Mouse (Mus musculus): ENCODE data around the gene Chgb.
A peak's percentile ranks its signal among the peaks of the same experiment; 100 is the strongest.

Chgb gene

DNA sequence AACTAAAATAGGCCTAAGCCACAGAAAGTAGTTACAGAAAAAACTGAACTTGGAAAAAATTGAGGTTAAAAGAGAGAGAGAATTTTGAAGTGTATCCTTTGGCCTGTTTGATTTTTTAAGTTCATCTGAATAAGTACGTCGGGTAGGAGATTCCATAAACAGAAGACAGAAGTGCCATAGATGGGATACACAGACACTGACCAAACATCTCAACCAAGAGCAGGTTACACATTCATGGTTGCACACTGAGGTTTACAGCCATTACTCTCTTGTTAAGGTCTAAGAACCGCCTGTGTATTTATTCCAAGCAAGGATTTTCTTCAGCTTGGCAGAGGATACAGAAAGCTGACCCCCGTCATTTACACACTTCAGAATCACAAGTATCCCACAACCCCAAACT, at the start of gene Chgb:
Gene Chgb, plus strand, starts transcription at position 301 of the 400 bp plus-strand sequence.
- peak in 1 of 2 experiments; percentile 17 for DNase-seq (ENCODE audit: inconsistent age in 2 of 2, low spot score in 1 of 2)

DNA sequence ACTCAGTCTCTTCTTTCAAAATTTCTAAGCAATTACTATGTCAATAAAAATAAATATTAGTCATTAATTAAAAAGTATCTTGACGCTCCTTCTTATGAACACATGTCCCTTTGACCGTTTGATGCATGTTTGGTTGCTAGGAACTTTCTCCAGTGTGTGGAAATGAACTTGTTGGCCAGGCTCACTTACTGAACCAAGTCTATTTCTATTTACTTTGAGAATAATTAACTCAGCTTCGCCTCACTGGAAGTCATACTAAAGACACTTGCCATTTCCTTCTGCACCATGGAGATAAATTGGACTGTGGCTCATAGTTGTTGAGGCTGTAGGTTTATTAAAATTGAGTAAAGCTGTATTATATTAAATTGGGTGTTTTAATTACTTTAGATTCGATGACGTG, 48.1 kb upstream of the Chgb start:
- no peak for DNase-seq (ENCODE audit: inconsistent age in 2 of 2, low spot score in 1 of 2)

DNA sequence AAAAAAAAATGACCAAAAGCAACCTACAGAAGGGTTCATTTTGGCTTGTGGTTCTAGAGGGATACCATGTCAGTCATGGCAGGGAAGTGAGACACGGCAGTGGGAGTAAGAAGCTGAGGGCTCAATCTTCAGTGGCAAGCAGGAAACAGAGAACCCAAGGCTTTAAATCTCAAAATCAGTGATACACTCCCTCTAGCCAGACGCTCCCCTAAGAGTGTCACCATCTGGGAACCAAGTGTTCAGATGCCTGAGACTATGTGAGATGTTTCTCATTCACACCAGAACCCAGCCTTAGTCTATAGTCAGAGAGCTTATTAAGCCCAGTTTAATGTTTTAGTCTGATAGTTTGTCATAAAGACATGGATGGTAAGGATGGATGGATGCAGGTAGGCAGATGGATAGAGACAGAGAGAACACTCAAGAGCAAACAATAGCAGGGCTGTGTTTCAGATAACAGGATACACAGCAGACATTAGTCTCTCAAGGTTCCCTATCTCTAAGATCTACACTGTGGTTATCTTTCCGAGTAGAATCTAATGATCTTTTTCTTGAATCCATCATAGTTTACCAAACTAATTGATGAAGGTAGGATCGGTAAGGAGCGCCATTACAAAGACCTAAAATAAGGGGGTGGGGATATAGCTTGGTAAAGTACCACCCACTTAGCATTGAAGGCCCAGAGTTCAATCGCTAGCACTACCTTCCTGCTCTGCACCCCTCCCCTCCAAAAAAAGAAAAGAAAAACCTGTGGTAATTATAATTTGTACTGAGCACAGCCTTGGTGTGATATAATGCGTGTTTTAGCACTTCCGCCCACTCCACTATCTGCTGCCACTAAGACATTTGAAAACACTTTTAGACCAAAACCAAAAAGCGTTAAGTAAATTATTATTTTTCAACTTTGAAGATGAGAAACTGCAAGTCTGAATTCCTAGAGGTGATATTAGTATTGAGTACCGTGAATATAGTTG, 47.2 kb upstream of the Chgb start:
- no peak for DNase-seq (ENCODE audit: inconsistent age in 2 of 2, low spot score in 1 of 2)

DNA sequence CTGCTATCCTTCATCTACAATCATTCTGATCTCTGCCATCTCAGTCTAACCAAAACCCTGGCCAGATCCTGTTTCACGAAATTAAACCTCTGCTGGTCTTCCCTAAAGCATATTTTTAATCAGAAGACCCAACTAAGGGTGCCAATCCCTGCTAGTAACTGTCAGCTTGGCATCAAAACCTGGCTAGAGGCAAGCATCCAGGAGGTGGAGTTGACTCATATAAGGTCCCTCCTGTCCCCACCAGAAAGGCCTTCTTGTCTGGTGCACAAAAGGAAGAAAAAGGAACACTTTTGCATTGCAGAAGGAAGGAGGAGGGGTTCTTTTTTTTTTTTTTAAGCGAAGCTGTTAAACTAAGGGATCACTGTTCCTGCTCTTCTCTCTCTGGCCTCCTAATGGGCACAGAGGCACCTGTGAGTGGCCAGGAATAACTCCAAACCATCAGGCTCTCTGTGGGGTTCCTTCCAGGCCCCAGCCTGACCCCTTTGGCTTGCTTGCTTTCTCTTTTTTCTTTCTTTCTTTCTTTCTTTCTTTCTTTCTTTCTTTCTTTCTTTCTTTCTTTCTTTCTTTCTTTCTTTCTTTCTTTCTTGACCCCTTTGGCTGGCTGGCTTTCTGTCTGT, 42.2 kb upstream of the Chgb start:
- DNase-seq (ENCODE audit: inconsistent age in 2 of 2, low spot score in 1 of 2), result no peak

DNA sequence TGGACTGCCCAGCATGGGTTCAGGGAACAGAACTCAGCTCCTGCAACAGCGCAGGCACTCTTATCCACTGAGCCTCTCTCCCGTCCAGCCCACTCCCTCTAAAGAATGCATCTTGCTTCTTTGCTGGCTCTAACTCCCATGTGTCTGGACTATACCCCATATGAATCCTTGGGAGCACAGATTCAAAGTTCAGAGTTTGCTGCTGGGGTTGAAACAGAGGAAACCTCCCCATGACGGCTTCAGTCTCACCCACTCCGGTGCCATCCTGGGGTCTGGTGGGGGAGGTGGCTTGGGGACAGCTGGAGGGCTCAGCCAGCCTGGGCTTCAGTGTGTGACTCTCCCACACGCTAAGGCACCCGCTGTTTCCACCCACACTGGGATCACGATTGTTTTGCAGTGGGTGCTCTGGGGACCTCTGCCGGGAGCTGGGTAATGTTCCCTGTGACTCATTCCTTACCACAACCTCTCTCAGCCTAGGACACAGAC, 39.2 kb upstream of the Chgb start:
- peak; percentile 40 to 79 for DNase-seq (ENCODE audit: inconsistent age in 2 of 2, low spot score in 1 of 2)

DNA sequence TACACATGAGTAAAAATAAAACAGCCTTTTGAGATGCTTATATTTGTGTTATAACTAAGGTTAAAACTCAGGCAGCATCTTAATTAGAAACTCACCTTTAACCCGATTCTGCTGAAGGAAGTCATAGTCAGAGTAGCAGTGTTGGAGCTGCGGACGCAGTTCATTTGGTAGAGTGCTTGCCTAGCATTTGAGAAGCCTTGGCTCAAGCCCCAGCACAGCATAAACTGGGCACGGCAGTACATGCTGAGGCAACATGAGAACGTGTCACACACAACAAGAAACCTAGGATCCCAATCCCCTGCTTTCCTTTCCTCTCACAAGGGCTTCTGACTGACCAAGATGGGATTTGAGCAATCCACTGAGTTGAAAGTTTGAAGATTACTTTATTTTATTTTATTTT, 36.2 kb upstream of the Chgb start:
- no peak for DNase-seq (ENCODE audit: inconsistent age in 2 of 2, low spot score in 1 of 2)

DNA sequence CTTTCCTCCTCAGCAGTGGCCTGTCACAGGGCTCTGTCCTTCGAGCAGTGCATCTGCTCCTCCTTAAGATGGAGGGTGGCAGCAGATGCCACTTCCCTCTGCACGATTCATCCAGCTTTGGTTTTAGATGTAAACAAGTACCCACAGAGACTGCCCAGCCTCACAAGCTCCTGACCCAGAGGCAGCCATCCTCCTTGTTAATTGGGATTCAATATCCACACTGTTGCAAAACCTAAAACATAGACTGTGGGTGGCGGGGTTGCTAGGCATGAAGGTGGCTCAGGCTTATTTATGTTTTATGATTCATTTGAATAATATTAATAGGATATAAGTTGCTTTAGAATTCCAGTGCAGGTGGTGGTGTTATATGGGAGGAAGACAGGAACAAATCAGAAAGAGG, 35.0 kb upstream of the Chgb start:
- no peak for DNase-seq (ENCODE audit: inconsistent age in 2 of 2, low spot score in 1 of 2)

DNA sequence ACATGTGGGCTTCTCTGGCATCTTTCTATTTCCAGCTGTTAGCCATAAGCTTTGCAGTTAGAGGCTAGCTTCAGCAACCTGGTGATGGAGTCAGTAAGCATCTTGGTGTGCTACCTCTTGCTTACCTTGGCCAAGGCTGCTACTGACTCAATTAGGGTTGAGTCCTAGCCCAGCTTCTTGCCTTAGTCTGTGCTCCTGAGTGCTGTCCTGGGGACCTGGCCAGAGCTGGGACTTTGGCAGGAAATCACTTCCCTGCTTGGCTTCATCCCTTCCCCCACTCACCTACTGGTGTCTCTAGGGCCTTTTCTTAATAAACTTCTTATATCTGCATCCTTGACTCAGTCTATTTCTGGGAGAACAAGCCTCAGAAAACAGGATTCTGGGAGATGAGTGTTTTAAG, 30.4 kb upstream of the Chgb start:
- DNase-seq (ENCODE audit: inconsistent age in 2 of 2, low spot score in 1 of 2), result no peak

DNA sequence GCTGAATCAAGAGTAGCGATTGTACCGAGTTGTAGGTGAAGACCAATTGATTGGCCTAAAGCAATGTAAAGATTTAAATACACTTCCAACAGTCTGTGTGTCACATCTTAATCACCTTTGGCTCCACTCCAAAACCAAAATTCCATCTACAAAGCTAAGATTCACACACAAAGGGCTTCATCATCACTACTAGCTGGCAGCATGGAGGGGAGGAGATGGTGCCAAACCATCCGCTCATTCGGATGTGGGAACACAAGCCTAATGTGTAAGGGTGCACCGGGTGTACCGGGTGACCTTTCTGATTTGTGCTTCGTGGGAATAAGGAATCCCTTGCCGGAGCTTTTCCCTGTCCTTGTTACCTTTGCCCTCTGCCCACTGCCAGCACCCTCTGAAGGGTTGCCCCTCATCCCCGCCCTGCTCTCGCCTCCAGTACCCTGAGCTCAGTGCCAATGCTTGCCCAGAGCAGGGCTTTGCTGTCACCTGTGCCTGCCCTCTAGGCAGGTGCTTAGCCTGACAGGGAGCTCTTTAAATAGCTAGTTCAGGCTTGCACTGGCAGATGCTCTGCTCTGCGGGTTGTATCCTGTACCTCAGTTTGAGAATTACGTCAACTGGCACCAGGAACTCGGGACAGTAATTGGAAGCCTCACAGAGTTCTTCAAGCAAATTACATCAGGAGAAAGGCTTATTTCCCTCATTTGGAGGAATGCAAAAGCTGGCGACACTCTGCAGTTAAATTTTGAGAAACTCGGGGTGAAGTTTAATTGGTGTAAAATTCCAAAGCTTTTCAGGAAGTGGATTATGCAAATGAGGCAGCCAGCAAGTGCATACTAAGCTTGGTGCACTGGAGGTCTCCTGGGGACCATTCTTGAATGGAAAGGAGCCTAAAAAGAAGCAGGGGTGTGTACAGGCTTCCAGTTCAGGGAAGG, 29.7 kb upstream of the Chgb start:
- no peak for DNase-seq (ENCODE audit: inconsistent age in 2 of 2, low spot score in 1 of 2)

DNA sequence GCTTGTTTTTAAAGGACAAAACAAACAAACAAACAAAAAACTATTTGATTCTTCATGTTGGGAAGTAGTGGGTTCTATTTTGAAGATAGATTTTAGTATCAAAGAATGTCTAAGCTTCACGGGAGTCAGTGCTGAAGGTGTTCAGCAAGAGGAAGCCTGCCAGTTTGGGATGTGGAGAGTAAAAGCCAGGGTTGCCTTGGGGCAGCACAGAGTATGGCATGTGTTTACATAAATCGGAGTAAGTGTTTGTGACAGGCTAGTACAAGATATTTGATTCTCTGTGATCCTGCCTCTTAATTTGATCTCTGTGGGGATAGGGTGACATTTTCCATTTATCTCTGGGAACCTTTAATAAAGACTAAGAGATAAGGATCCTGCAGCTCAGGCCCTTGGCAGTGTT, 28.7 kb upstream of the Chgb start:
- peak; percentile 14 to 44 for DNase-seq (ENCODE audit: inconsistent age in 2 of 2, low spot score in 1 of 2)

DNA sequence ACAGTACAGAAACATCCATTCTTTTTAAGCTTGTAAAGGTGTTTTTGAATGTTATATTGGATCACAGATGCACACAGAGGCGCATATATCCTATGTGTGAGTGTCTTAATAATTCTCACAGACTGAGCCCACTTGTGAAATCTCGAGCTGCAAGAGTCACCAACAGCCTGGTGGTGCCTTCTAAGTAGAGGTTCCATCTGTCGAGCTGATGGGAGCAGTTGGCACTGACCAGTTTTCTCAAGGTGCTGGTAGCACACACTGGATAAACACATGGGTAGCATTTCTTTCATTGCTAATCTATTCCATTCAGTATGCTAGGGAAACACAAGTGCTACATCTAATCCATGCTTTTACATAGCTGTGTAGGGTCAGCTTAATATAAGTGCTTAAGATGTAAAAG, 27.9 kb upstream of the Chgb start:
- no peak for DNase-seq (ENCODE audit: inconsistent age in 2 of 2, low spot score in 1 of 2)

DNA sequence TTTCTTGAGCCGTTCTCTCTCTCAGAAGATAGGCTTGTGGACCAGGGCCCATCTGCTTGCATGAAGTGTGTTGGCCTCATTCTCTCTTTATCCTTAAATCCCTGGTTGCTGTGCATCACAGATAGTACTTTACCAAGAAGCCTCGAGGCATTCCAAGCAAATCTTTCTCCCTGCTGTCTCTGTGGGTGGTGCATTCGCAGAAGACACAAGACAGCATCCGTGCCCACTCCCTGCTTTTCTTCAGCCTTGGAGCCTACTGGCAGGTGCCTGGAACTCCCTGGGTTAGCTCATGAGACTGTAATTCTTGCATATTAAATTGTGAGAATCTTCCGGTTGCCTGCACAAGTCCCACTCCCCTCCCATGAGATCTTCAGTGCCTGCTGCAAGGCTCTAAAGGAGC, 23.2 kb upstream of the Chgb start:
- peak in 1 of 2 experiments; percentile 14 for DNase-seq (ENCODE audit: inconsistent age in 2 of 2, low spot score in 1 of 2)

DNA sequence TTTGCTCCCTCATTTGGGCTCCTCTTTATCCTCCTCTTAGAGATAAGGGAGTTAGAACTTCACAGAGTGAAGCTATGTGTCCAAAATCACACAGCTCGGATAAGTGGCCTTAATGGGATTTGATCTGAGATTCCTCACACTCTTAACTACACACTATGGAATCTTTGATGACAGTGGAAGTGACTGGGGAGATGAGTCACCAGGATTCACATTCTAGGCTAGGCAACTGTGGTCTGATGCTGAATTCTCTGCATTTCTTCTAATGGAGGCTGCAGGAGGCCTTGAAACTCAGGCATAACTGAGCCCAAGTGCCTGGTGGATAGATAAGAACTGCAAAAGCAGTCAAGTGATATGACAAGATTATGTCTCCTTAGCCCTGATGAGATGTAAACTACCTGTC, 10.3 kb upstream of the Chgb start:
- no peak for DNase-seq (ENCODE audit: inconsistent age in 2 of 2, low spot score in 1 of 2)

DNA sequence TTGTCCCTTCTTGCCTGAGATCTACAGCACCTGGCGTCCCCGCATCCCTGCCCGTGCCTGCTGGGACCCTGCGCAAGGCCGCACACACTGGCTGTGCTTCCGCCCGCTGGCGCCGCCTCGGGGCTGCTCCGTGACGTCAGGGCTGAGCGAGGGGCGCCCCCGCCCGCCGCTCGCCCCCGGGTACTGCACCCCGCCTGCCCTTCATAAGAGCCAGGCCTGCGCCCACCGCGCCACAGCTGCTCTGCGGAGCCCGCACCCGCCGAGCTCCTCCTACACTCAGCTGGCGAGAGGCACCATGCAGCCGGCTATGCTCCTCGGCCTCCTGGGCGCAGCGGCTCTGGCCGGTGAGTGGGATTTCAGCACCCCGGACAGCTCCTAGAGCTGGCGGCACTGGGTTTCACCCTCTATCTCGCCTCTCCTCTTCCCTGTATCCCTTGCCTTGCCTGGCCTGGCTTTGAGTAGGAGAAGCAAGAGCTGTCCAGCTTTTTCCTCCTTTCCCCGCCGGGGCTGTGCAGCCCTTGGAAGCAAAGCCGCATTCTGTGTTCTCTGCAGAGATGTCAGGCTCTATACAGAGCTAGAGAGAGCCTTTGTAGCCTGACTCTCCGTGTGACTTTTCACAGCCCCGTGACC, 476 bp downstream of the Chgb start:
- DNase-seq (ENCODE audit: inconsistent age in 2 of 2, low spot score in 1 of 2), result peak; percentile 91 to 97

DNA sequence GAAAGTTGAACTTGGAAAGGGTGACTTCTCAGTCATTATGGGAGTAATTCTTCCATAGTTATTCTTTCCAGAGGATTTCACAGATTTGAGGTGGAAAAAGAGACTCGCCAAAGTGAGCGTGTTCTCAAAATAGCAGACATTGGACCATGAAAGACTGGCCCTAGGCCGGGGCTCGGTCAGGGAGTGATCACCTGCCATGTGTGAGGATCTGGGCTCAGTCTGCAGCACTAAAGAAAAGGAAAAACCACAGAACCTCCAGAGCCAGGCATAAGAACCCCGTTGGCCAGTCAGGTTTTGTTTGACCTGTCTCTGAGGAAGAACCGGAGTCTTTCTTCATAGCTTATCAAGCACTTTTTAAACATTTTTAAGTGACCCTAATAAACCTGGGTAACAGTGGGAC, 3.0 kb downstream of the Chgb start:
- DNase-seq (ENCODE audit: inconsistent age in 2 of 2, low spot score in 1 of 2), result no peak

DNA sequence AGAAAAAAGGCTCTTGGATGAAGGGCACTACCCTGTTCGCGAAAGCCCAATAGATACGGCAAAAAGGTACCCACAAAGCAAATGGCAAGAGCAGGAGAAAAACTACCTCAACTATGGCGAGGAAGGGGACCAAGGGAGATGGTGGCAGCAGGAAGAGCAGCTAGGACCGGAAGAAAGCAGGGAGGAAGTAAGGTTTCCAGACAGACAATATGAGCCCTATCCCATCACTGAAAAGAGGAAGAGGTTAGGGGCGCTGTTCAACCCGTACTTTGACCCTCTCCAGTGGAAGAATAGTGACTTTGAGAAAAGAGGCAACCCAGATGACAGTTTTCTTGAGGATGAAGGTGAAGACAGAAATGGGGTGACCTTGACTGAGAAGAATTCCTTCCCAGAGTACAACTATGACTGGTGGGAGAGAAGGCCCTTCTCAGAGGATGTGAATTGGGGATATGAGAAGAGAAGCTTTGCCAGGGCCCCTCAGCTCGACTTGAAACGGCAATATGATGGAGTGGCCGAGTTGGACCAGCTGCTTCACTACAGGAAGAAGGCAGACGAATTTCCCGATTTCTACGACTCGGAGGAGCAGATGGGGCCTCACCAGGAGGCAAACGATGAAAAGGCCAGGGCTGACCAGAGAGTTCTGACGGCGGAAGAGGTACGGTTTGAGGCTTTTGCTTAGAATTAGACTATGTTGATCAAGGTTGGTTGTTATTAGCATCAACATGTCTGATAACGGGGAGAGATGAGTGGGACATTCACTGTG, 12.5 kb downstream of the Chgb start:
- no peak for DNase-seq (ENCODE audit: inconsistent age in 2 of 2, low spot score in 1 of 2)

DNA sequence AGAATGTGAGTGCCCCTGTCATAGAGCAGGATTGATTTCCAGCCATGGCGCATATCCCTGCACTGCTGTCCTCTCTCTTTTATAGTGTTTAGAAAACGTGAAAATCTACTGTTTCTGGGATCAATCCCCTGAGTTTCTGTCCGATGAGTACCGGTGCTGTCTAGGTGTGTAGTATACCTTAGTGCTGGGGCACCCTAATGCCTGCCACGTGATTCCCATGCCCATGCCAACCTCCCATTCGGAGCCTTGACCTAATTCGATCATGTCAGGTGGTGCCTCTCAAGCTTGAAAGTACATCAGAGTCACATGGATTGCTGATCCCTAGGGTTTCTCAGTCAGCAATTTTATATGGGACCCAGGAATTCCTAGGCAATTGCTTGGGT, 13.1 kb downstream of the Chgb start:
- DNase-seq (ENCODE audit: inconsistent age in 2 of 2, low spot score in 1 of 2), result no peak

DNA sequence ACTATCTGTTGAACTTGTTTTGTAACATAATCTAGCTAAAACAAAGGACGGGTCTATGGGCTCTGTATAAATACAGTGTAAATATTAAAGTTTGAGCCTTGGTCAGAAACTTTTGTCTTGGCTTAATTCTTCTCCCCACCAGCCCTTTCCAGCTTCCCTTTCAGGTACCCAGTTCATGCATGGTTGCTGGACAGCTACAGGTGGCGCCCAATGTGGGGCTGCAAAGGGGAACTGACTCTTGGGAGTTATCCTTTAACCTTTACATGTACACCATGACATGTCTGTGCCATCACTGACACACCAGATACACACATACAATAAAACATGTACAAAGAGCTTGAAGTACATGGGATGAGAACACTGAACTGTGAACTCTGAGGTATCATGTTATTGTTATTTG, 21.9 kb downstream of the Chgb start:
- no peak for DNase-seq (ENCODE audit: inconsistent age in 2 of 2, low spot score in 1 of 2)

DNA sequence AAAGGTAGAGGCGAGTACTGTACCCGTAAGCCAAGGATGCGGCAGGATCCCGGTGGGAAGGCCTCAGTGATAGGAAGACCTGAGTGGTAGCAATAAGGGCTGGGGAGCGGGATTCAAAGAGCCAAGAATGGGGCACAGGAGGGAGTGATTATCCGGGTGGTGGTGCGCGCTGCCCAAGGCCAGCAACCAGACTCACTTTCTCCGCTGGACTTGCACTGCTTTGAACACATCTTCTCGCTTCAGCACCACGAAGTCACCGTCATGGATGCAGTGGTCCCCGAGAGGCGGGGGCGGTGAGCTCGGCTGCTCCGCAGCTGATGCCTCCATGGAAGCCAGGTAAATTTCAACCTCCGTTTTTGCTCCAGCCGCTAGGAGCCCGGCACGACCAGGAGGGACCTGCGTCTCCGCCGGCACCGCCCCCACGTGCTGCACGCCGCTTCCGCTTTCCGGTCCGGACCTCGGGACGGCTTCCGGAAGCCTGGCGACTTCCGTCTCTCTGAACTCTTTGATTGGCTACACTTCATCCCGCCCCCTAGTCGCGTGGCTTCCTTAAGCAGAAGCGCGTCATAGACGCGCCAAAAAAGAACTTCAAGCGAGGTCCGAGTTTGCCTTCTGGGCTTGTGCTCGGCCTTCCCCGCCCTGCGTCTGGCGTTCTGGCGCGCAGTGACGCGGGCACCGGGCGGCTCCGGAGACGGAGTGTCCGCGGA, 34.7 kb downstream of the Chgb start, which contains the start of the genes Trmt6 and Mcm8:
Gene Trmt6, minus strand, starts transcription at position 448 of the 707 bp plus-strand sequence.
Gene Mcm8, plus strand, starts transcription at position 534 of the 707 bp plus-strand sequence.
- peak; percentile 92 to 95 for DNase-seq (ENCODE audit: inconsistent age in 2 of 2, low spot score in 1 of 2)
